Mouse (Mus musculus) heart, embryonic 11.5 days (tissue): Measurements from ENCODE around the gene Ccdc113. TPM values are rescaled to one million over a fixed set of nuclear protein-coding genes. Genes with fewer than 3 reads are reported as not detected.

Source experiments
- ATAC-seq: fragments of 200-750 bp; cut with Nextera tagmentation; replicated peaks from 2 replicates; pipeline ENCODE4 v1.8.0; 2017; ENCODE audit warnings: moderate library complexity; ENCODE audit not compliant: insufficient number of reproducible peaks, low FRiP score, low TSS enrichment
- H3K27ac ChIP-seq: fragments of 300-500 bp; sonication (generic); 2 replicates; pipeline ENCODE4 v1.5.1; 2014; ENCODE audit warnings: mild to moderate bottlenecking, low read depth, low read length
- H3K27me3 ChIP-seq: fragments of 300-500 bp; sonication (generic); 2 replicates; pipeline ENCODE4 v1.6.1; 2014; ENCODE audit warnings: mild to moderate bottlenecking, low read length, mixed read lengths; ENCODE audit not compliant: control insufficient read depth, insufficient read depth
- H3K36me3 ChIP-seq: fragments of 300-500 bp; sonication (generic); 2 replicates; pipeline ENCODE4 v1.6.1; 2014; ENCODE audit warnings: mild to moderate bottlenecking, low read length, moderate library complexity, mixed read lengths; ENCODE audit not compliant: control insufficient read depth, insufficient read depth
- H3K4me1 ChIP-seq: fragments of 300-500 bp; sonication (generic); 2 replicates; pipeline ENCODE4 v1.6.1; 2014; ENCODE audit warnings: low read length; ENCODE audit not compliant: control insufficient read depth, insufficient read depth
- H3K4me2 ChIP-seq: fragments of 300-500 bp; sonication (generic); 2 replicates; pipeline ENCODE4 v1.6.1; 2014; ENCODE audit warnings: mild to moderate bottlenecking, moderate library complexity
- H3K4me3 ChIP-seq: fragments of 300-500 bp; sonication (generic); 2 replicates; pipeline ENCODE4 v1.5.1; 2014; ENCODE audit warnings: low read depth, low read length
- H3K9ac ChIP-seq: fragments of 300-500 bp; sonication (generic); 2 replicates; pipeline ENCODE4 v1.6.1; 2014; ENCODE audit warnings: mild to moderate bottlenecking, low read depth, low read length, moderate library complexity
- H3K9me3 ChIP-seq: fragments of 300-500 bp; sonication (generic); replicated peaks from 2 replicates; pipeline ENCODE4 v1.6.1; 2016; ENCODE audit warnings: low read length; ENCODE audit not compliant: control insufficient read depth
- WGBS: fragments of 180-500 bp; shearing (Covaris S2); extraction: QIAGEN DNeasy Blood & Tissue Kit; methylation state at CpG from one replicate; pipeline ENCODE4 v1.1.7; 2014; ENCODE audit not compliant: insufficient replicate concordance; 5-methylcytosine and 5-hydroxymethylcytosine counted together
- polyA plus RNA-seq: library from polyadenylated mRNA; unstranded; fragments of >200 nt; fragmentation: Nextera tagmentation; extraction: Ambion mirVana; gene quantifications from 2 replicates; pipeline ENCODE4 v1.2.1, GENCODE M21; 2014

Gene Ccdc113
- polyA plus RNA-seq, 1 experiment from 2014 or later: 2.3 TPM

DNA sequence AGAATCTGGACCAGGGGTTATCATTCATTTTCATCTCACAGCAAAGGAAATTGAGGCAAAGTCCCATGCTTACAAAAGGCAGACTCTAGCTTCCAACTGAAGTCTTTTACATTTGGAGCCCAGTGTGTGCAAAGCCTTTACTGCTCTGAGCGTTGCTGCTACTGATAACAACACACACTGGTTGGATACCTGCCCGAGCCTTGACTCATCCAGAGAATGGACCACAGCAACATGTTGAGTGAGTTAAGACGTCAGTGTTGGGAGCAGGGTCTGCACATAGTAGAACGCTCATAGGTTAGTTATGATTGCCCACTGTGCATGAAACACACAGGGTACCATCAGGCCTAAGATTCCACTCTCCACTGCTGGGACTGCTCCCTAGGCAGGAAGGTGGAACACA lies 9.9 kb upstream of the Ccdc113 start:
- Histone ChIP-seq H3K4me2 (no peak overlapping the region), H3K4me1 (no peaks in the 10 kb centered on the region), H3K4me3 (no peak overlapping the region), H3K27me3 (no peaks in the 10 kb centered on the region), H3K9me3 (no peaks in the 10 kb centered on the region), H3K9ac (no peak overlapping the region), H3K36me3 (no peaks in the 10 kb centered on the region), H3K27ac (no peak overlapping the region)
- no peak for ATAC-seq
- 79% methylated on average over 4 of the region's 4 CpGs for WGBS

DNA sequence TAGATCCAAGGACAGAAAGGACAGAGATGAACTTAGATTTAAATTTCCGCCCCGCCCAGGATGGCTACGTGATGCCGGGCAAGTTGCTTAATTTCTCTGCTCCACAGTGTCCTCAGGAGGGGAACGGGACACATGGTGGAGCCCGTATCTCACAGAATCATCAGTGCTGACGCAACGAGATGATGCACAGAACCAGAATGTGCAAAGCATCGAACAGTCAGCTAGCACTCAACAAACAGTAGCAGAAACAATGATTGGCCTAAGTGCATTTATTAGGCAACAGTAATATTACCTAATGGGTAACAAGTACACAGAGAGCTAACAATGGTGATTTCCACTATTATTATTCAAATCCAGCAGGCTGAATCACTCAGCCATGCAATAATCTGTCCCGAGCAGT lies 5.7 kb upstream of the Ccdc113 start:
- no peaks in the 10 kb centered on the region for H3K9me3 ChIP-seq
- no peak overlapping the region for H3K4me3 ChIP-seq
- WGBS: 84% methylated on average over 10 of the region's 10 CpGs
- no peak overlapping the region for H3K27ac ChIP-seq
- H3K36me3 ChIP-seq: no peaks in the 10 kb centered on the region
- H3K27me3 ChIP-seq: no peaks in the 10 kb centered on the region
- ATAC-seq: no peak
- no peaks in the 10 kb centered on the region for H3K4me1 ChIP-seq
- no peak overlapping the region for H3K9ac ChIP-seq
- no peak overlapping the region for H3K4me2 ChIP-seq

DNA sequence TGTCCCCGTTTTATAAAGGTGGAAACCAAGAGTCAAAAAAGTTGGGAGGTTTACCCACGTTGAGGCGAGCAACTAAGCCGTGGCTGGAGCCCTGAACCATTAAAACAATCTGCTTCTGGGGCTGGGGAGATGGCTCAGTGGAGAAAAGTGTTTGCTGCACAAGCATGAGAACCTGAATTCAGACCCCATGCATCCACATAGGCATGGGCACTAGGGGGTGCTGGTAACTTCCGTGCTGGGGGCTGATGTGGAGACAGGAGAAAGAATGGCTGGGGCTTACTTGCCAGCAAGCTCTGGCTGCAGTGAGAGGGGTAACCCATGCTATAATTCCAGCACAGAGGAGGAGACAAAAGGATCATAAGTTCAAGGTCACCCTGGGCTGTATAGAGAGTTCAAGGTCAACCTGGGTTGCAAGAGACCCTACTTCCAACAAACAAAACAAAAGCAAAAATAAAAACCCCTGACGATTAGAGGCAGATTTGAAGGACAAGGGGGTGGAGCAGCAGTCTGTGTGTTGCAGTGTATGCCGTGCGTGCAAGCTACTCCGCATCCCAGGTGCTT lies 5.1 kb upstream of the Ccdc113 start:
- Histone ChIP-seq H3K9ac (no peak overlapping the region), H3K36me3 (no peaks in the 10 kb centered on the region), H3K9me3 (no peaks in the 10 kb centered on the region), H3K4me2 (no peak overlapping the region), H3K4me3 (no peak overlapping the region), H3K27ac (no peak overlapping the region), H3K4me1 (no peaks in the 10 kb centered on the region), H3K27me3 (no peaks in the 10 kb centered on the region)
- ATAC-seq: no peak
- 66% methylated on average over 9 of the region's 9 CpGs for WGBS

DNA sequence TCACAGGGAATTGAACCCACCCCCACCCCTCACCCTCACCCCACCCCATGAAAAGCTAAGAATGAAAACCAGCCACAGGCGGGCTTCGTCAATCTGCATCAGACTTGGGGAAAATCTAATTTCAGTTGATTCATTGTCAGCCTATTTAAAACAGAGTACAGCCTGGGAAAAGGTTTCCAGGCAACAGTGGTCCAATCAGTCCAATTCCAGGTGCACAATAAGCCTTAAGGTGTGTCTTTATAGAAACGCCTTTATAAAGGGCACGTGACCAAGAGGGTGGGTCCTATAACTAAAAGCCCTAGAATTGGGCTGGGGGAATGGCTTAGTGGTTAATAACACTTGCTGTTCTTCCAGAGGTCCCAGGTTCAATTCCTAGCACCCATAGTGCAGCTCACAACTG lies 1.7 kb upstream of the Ccdc113 start:
- Histone ChIP-seq H3K27me3 (no peaks in the 10 kb centered on the region), H3K9ac (no peak overlapping the region), H3K27ac (no peak overlapping the region), H3K4me3 (no peak overlapping the region), H3K36me3 (no peaks in the 10 kb centered on the region), H3K4me2 (no peak overlapping the region), H3K4me1 (no peaks in the 10 kb centered on the region), H3K9me3 (no peaks in the 10 kb centered on the region)
- no peak for ATAC-seq
- 61% methylated on average over 4 of the region's 4 CpGs for WGBS

DNA sequence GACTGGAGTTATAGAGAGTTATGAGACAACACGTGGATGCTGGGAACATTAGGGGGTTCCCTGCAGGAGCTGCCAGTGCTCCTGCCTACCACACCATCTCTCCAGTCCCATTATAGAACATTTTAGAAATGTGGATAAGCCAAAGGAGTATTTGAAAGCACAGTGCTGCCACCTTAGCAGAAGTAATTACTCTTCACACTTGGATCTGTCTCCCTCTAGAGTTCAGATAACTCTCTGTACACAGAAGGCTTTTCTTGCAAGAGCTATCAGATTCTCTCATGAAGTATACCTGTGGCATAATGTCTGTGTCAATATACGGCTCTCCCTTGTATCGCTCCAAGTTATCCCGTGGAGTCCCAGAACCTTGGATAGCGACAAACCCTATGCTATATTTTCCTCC lies 5.6 kb downstream of the Ccdc113 start:
- Histone ChIP-seq H3K27me3 (no peaks in the 10 kb centered on the region), H3K4me2 (no peak overlapping the region), H3K9ac (no peak overlapping the region), H3K36me3 (no peaks in the 10 kb centered on the region), H3K4me1 (no peaks in the 10 kb centered on the region), H3K9me3 (0 out of 2 replicates have a peak, but pooled peaks cover 3% of the 10 kb centered on the region), H3K4me3 (no peak overlapping the region), H3K27ac (no peak overlapping the region)
- ATAC-seq: no peak
- 71% methylated on average over 5 of the region's 5 CpGs for WGBS

DNA sequence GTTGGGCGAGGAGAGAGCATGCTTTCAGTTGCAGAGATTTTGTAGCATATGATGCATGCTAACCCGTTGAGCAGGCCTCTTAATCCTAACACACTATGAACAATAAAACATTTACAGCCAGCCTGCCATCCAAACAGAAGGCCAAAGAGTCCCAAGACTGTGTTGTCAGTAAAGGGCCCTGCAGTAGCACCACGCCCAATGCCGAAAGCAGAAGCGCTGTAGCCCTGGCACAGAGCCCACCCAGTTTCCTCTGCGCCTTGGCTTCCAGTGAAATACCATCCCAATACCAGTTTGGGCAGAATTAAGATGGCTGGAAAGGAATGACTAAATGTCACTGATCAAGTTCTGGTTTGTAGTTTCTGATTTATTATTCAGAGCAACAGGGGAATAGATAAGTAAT lies 8.3 kb downstream of the Ccdc113 start:
- Histone ChIP-seq H3K27me3 (no peaks in the 10 kb centered on the region), H3K9ac (no peak overlapping the region), H3K9me3 (0 out of 2 replicates have a peak, but pooled peaks cover 3% of the 10 kb centered on the region), H3K4me3 (no peak overlapping the region), H3K4me2 (no peak overlapping the region), H3K4me1 (no peaks in the 10 kb centered on the region), H3K36me3 (no peaks in the 10 kb centered on the region), H3K27ac (no peak overlapping the region)
- WGBS: 85% methylated on average over 6 of the region's 6 CpGs
- ATAC-seq: no peak

DNA sequence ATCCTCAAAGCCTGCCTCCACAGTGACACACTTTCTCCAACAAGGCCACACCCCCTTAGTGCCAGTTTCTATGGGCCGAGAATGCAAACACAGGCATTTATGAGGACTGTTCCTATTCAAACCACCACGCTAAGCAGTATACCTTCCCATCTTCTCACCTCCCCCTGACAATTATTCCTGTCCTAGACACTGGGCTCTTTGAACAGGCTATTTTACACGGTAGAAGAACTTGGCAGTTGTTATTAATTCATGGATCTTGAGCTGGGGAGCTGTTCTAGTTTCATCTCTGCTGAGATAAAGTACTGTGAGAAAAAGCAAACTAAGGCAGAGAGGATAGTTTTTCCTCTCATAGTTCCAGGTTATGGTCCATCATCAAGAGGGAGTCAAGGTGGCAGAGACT lies 9.2 kb downstream of the Ccdc113 start:
- no peak for ATAC-seq
- no peak overlapping the region for H3K4me3 ChIP-seq
- no peaks in the 10 kb centered on the region for H3K27me3 ChIP-seq
- 0 out of 2 replicates have a peak, but pooled peaks cover 2% of the 10 kb centered on the region for H3K4me1 ChIP-seq
- H3K4me2 ChIP-seq: no peak overlapping the region
- no peak overlapping the region for H3K9ac ChIP-seq
- no peaks in the 10 kb centered on the region for H3K36me3 ChIP-seq
- 0 out of 2 replicates have a peak, but pooled peaks cover 3% of the 10 kb centered on the region for H3K9me3 ChIP-seq
- 73% methylated on average over 3 of the region's 3 CpGs for WGBS
- no peak overlapping the region for H3K27ac ChIP-seq

DNA sequence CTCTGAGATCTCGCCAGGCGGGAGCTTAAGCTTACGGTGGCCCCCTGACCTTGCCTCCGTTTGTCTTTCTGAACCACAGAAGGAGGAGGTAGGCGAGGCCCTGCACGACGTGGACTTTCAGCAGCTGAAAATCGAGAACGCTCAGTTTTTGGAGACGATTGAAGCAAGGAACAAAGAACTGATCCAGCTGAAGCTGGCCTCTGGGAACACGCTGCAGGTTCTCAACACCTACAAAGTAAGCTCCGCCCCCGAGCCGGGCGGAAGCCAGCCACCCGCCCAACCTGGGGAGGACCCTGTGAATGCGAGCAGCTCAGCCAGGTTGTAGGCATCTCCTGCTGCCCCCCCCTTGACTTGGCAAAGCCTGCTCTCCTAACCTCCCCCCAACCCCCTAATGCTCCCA lies 11.9 kb downstream of the Ccdc113 start:
- Histone ChIP-seq H3K4me1 (0 out of 2 replicates have a peak, but pooled peaks cover 3% of the 10 kb centered on the region), H3K27ac (no peak overlapping the region), H3K4me3 (no peak overlapping the region), H3K36me3 (no peaks in the 10 kb centered on the region), H3K27me3 (no peaks in the 10 kb centered on the region), H3K9me3 (0 out of 2 replicates have a peak, but pooled peaks cover 3% of the 10 kb centered on the region), H3K9ac (no peak overlapping the region), H3K4me2 (no peak overlapping the region)
- WGBS: 73% methylated on average over 17 of the region's 17 CpGs
- ATAC-seq: no peak

DNA sequence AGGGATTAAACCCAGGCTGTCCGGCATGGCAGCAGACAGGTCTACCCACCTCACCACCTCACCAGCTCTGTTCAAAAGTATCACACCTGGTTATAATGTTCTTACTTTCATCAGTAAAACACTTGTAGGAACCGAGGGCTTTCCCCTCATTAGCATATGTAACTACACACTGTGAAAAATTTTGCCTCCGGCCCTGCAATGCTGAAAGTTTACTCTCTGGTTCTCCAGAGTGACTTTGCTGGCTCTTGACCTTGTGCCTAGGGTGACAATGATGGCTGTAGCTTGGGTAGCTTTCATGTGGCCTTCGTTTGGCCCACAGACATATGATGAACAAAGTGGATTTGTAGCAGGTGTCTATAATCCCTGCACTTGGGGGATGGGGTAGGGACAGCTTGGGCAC lies 13.1 kb downstream of the Ccdc113 start:
- no peak overlapping the region for H3K4me2 ChIP-seq
- no peak overlapping the region for H3K9ac ChIP-seq
- no peak overlapping the region for H3K4me3 ChIP-seq
- no peak for ATAC-seq
- 0 out of 2 replicates have a peak, but pooled peaks cover 3% of the 10 kb centered on the region for H3K4me1 ChIP-seq
- WGBS: 78% methylated on average over 4 of the region's 4 CpGs
- no peaks in the 10 kb centered on the region for H3K36me3 ChIP-seq
- H3K9me3 ChIP-seq: 0 out of 2 replicates have a peak, but pooled peaks cover 3% of the 10 kb centered on the region
- H3K27me3 ChIP-seq: no peaks in the 10 kb centered on the region
- H3K27ac ChIP-seq: no peak overlapping the region
